10 mouse cellular contexts compared by ENCODE assay signal in the genomic region with DNA sequence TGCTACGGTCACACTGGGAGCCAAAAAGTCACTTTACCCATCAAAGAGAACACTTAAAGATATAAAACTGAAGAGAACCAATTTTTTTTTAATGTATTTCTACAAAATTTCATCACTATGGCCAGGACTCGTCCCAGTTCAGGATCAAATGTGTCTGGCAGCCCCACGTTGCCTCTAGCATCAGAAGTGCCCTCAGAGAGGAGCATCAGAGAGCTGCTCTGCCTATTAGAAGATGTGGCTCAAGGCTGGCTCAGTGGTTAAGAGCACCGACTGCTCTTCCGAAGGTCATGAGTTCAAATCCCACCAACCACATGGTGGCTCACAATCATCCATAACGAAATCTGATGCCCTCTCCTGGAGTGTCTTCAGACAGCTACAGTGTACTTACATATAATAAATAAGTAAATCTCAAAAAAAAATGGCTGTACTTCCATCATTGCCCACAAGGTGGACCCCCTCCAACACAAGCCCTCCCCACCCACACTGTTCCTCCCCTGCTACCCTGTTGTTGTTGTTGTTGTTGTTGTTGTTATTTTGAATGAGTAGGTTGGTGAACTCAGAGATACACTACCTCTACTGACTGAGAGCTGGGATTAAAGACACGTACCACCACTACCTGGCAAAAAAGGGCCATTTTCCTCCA. TPM values are rescaled to one million over a fixed set of nuclear protein-coding genes. Genes with fewer than 3 reads are reported as not detected.
A peak's percentile ranks its signal among the peaks of the same experiment; 100 is the strongest.
DNase-seq lines count a peak whose midpoint lies in the region; ATAC-seq and TF ChIP-seq lines count a peak whose summit lies in the region.
"Had no signal": no experiment of that assay in that cellular context is flagged by ENCODE, and none has a peak within 500 bp of the region (broad histone marks: within the 10 kb centered on the region; RNA-seq: fewer than 3 reads in every experiment).

No protein-coding gene starts in this region.

- peaks cover 4% of the 10 kb centered on the region for H3K27me3 ChIP-seq in CH12.LX (replicated peaks)
- H3K27me3 ChIP-seq in liver, embryonic 16.5 days (ENCODE audit: control insufficient read depth, insufficient read depth, low read depth, low read length), result no peaks in the 10 kb centered on the region
- H3K27me3 ChIP-seq: embryonic facial prominence, embryonic 15.5 days had no signal

- WGBS in liver, embryonic 16.5 days (ENCODE audit: insufficient replicate concordance), result 21% methylated on average over 7 of the region's 7 CpGs

- DNase-seq in kidney, adult 8-10 months, result peak; percentile 34 to 45
- DNase-seq in kidney, adult 11 months, result no peak
- DNase-seq in CH12.LX (ENCODE audit: extremely low read depth), result peak; percentile 72
- DNase-seq in brain, embryonic 14.5 days (ENCODE audit: low read depth), result peak; percentile 80
- DNase-seq in forelimb bud, embryonic 11.5 days (ENCODE audit: low read depth, low spot score), result peak; percentile 68
- peak; percentile 28 to 36 for DNase-seq in spleen, postnatal 36 days (ENCODE audit: low spot score in 2 of 2)
- DNase-seq in ovary, adult 18-20 months (ENCODE audit: low spot score), result no peak

- TF ChIP-seq EP300 in CH12.LX (IDR thresholded peaks at IDR 0.05; ENCODE audit: low read length), result no peak

- H3K9ac ChIP-seq in CH12.LX (ENCODE audit: insufficient read depth, low read depth), result no peak overlapping the region
- no peak overlapping the region for H3K9ac ChIP-seq in liver, embryonic 16.5 days (ENCODE audit: low read depth, low read length)

- H3K4me3 ChIP-seq in CH12.LX (replicated peaks in 1 of 3; ENCODE audit: low read depth in 2 of 3, low read length in 2 of 3, poor library complexity in 1 of 3), result peak overlapping the region in 2 of 3 experiments; percentile 22 to 69
- H3K4me3 ChIP-seq in liver, embryonic 16.5 days (ENCODE audit: low read depth, low read length), result no peak overlapping the region

- peaks cover 4 to 17% of the 10 kb centered on the region in 2 experiments; a peak in 2 of 4 replicates for H3K4me1 ChIP-seq in CH12.LX (ENCODE audit: control insufficient read depth in 1 of 2, insufficient read depth in 2 of 2)
- peaks cover 18% of the 10 kb centered on the region for H3K4me1 ChIP-seq in liver, embryonic 16.5 days (ENCODE audit: control insufficient read depth, low read depth, low read length)

- TF ChIP-seq RAD21 in CH12.LX (IDR thresholded peaks at IDR 0.05; ENCODE audit: low read depth, low read length), result peak; percentile 37

- H3K9me3 ChIP-seq in CH12.LX (replicated peaks; ENCODE audit: low read length), result no peaks in the 10 kb centered on the region
- no peaks in the 10 kb centered on the region for H3K9me3 ChIP-seq in liver, embryonic 16.5 days (replicated peaks; ENCODE audit: control insufficient read depth, low read length)
- H3K9me3 ChIP-seq: embryonic facial prominence, embryonic 15.5 days; megakaryocyte, embryonic 14.5 days had no signal

- ATAC-seq in liver, embryonic 16.5 days (ENCODE audit: low read depth), result no peak

- H3K36me3 ChIP-seq in CH12.LX (replicated peaks in 1 of 2; ENCODE audit: control insufficient read depth in 1 of 2, insufficient read depth in 1 of 2, low read length in 1 of 2), result peaks cover 0 to 10% of the 10 kb centered on the region in 2 experiments
- H3K36me3 ChIP-seq in liver, embryonic 16.5 days (ENCODE audit: control insufficient read depth, insufficient read depth), result no peaks in the 10 kb centered on the region
- H3K36me3 ChIP-seq: embryonic facial prominence, embryonic 15.5 days had no signal

- in situ Hi-C loops in CH12.LX (cut with MboI; ENCODE audit: low pct_ligation_motif_present, low pct_unique_long_range_greater_than_20kb, low sequenced_read_pairs), result no loop called here

- TF ChIP-seq CTCF in CH12.LX (conservative IDR thresholded peaks at IDR 0.05 in 1 of 2, IDR thresholded peaks at IDR 0.05 in 1 of 2; ENCODE audit: low read depth in 2 of 2, low read length in 2 of 2), result peak; percentile 43 to 77
- peak; percentile 66; the same call in 1 of the 2 replicates for TF ChIP-seq CTCF in brain, embryonic 14.5 days (IDR thresholded peaks at IDR 0.05; ENCODE audit: borderline replicate concordance, extremely low read depth, insufficient read depth, insufficient read length)

- dilution Hi-C loops in CH12.LX (cut with MboI; ENCODE audit: extremely low pct_ligation_motif_present, extremely low pct_unique_long_range_greater_than_20kb, low sequenced_read_pairs), result no loop called here

- H3K79me2 ChIP-seq in CH12.LX (replicated peaks; ENCODE audit: control insufficient read depth, extremely low read depth, insufficient read depth, poor library complexity, severe bottlenecking), result 0 out of 2 replicates have a peak, but pooled peaks cover 5% of the 10 kb centered on the region

- TF ChIP-seq POLR2A in CH12.LX (IDR thresholded peaks at IDR 0.05; ENCODE audit: low read depth, low read length), result no peak
- TF ChIP-seq POLR2A in brain, embryonic 14.5 days (IDR thresholded peaks at IDR 0.05; ENCODE audit: borderline replicate concordance, extremely low read depth, insufficient read depth, insufficient read length, poor library complexity, severe bottlenecking), result no peak

- H3K4me2 ChIP-seq in CH12.LX (ENCODE audit: insufficient read depth, low read depth, poor library complexity, severe bottlenecking), result peak overlapping the region; percentile 47; the same call in 1 of the 2 replicates
- H3K4me2 ChIP-seq in liver, embryonic 16.5 days (ENCODE audit: low read depth, low read length), result peak overlapping the region; percentile 80; the same call in 1 of the 2 replicates

- H3K27ac ChIP-seq in CH12.LX (ENCODE audit: insufficient read depth, low read depth), result no peak overlapping the region
- no peak overlapping the region; the same call in 1 of the 2 replicates for H3K27ac ChIP-seq in liver, embryonic 16.5 days (ENCODE audit: low read length)
- H3K27ac ChIP-seq: embryonic facial prominence, embryonic 15.5 days had no signal

TF ChIP-seq in CH12.LX, 34 proteins besides CTCF, POLR2A, EP300 and RAD21 (continues in another document):
- TF ChIP-seq MAX (IDR thresholded peaks at IDR 0.05; ENCODE audit: low read length) (no peak), CHD1 (IDR thresholded peaks at IDR 0.05; ENCODE audit: low read depth, low read length) (0 out of 2 replicates have a peak, but pooled peaks have one; percentile 40), MEF2A (IDR thresholded peaks at IDR 0.05; ENCODE audit: borderline replicate concordance, low read depth, low read length) (no peak), IRF4 (IDR thresholded peaks at IDR 0.05; ENCODE audit: low read depth, low read length) (no peak), GABPA (IDR thresholded peaks at IDR 0.05; ENCODE audit: insufficient replicate concordance, low read depth, low read length) (no peak), MXI1 (IDR thresholded peaks at IDR 0.05; ENCODE audit: low read depth, low read length) (peak; percentile 46; the same call in 1 of the 2 replicates), CHD2 (IDR thresholded peaks at IDR 0.05; ENCODE audit: low read length) (no peak), UBTF (IDR thresholded peaks at IDR 0.05; ENCODE audit: low read depth, low read length) (no peak), SIN3A (IDR thresholded peaks at IDR 0.05; ENCODE audit: low read length) (0 out of 2 replicates have a peak, but pooled peaks have one; percentile 44), JUN (IDR thresholded peaks at IDR 0.05; ENCODE audit: insufficient read depth, low read depth, low read length) (no peak), POLR2AphosphoS2 (IDR thresholded peaks at IDR 0.05; ENCODE audit: low read depth, low read length) (no peak), ZMIZ1 (IDR thresholded peaks at IDR 0.05; ENCODE audit: low read depth, low read length) (no peak), MYC (IDR thresholded peaks at IDR 0.05; ENCODE audit: low read depth, low read length) (0 out of 2 replicates have a peak, but pooled peaks have one; percentile 61), RCOR1 (conservative IDR thresholded peaks at IDR 0.05; ENCODE audit: low read depth, low read length) (no peak), JUND (conservative IDR thresholded peaks at IDR 0.05; ENCODE audit: low read depth, low read length) (no peak), ELF1 (IDR thresholded peaks at IDR 0.05; ENCODE audit: low read depth, low read length) (peak; percentile 45; the same call in 1 of the 2 replicates), ETS1 (conservative IDR thresholded peaks at IDR 0.05; ENCODE audit: low read depth, low read length) (no peak), HCFC1 (IDR thresholded peaks at IDR 0.05; ENCODE audit: low read depth, low read length) (no peak), TCF12 (IDR thresholded peaks at IDR 0.05; ENCODE audit: low read depth, low read length) (no peak), ZKSCAN1 (IDR thresholded peaks at IDR 0.05; ENCODE audit: borderline replicate concordance, low read depth, low read length) (no peak), NELFE (IDR thresholded peaks at IDR 0.05; ENCODE audit: low read depth, low read length) (no peak), PAX5 (IDR thresholded peaks at IDR 0.05; ENCODE audit: low read length) (no peak), E2F4 (IDR thresholded peaks at IDR 0.05; ENCODE audit: insufficient replicate concordance, low read depth, low read length) (no peak), KAT2A (IDR thresholded peaks at IDR 0.05; ENCODE audit: insufficient replicate concordance, low read length) (no peak), USF1 (IDR thresholded peaks at IDR 0.05; ENCODE audit: low read depth, low read length) (no peak), ZNF384 (IDR thresholded peaks at IDR 0.05; ENCODE audit: low read depth, low read length) (peak; percentile 87), ZC3H11A (IDR thresholded peaks at IDR 0.05; ENCODE audit: low read depth, low read length) (no peak)

RNA-seq across cellular contexts. Expression of a gene that starts 1.3 kb away (rescaled TPM):
- total RNA-seq in CH12.LX (2012; rRNA removed), result 39.2 and 50.7 TPM in 2 replicates
- 21.9 and 26.7 TPM in 2 replicates for total RNA-seq in CH12.LX (2014; rRNA removed)
- 57.8 and 60.6 TPM in 2 replicates for polyA plus RNA-seq in CH12.LX (2012; ENCODE audit: insufficient read length, low read depth)
- polyA plus RNA-seq in brain, embryonic 14.5 days (2012; rRNA removed), result 19.4 and 42.7 TPM in 2 replicates
- polyA plus RNA-seq in liver, embryonic 16.5 days (2015; fragmentation: Nextera tagmentation; extraction: Ambion mirVana), result 14.4 and 14.8 TPM in 2 replicates

RNA-seq across cellular contexts. Expression of a gene that starts 12.9 kb away (rescaled TPM):
- total RNA-seq in CH12.LX (2012; rRNA removed) (2.3 and 2.9 TPM in 2 replicates), CH12.LX (2014; rRNA removed) (0.96 and 1.1 TPM in 2 replicates)
- polyA plus RNA-seq in CH12.LX (2012; ENCODE audit: insufficient read length, low read depth), result 2.3 and 2.6 TPM in 2 replicates
- 42.0 and 47.0 TPM in 2 replicates for polyA plus RNA-seq in brain, embryonic 14.5 days (2012; rRNA removed)
- polyA plus RNA-seq in liver, embryonic 16.5 days (2015; fragmentation: Nextera tagmentation; extraction: Ambion mirVana), result 2.3 and 2.4 TPM in 2 replicates

RNA-seq across cellular contexts. Expression of a gene that starts 53.9 kb away (rescaled TPM):
- total RNA-seq in CH12.LX (2012; rRNA removed) (142 and 168 TPM in 2 replicates), CH12.LX (2014; rRNA removed) (204 and 207 TPM in 2 replicates)
- polyA plus RNA-seq in CH12.LX (2012; ENCODE audit: insufficient read length, low read depth), result 393 and 396 TPM in 2 replicates
- polyA plus RNA-seq in brain, embryonic 14.5 days (2012; rRNA removed), result 313 and 402 TPM in 2 replicates
- 54.0 and 58.0 TPM in 2 replicates for polyA plus RNA-seq in liver, embryonic 16.5 days (2015; fragmentation: Nextera tagmentation; extraction: Ambion mirVana)

Comparison
In these comparisons a context has a peak if more than half of its experiments do, and no peak if none do; other contexts are left out.
1. DNase-seq: peak in kidney, adult 8-10 months (2 of 2), CH12.LX (single experiment), brain, embryonic 14.5 days (single experiment), forelimb bud, embryonic 11.5 days (single experiment) and spleen, postnatal 36 days (2 of 2); none in kidney, adult 11 months (single experiment) and ovary, adult 18-20 months (single experiment).
2. RNA of a gene that starts 12.9 kb away (polyA plus RNA-seq): 42.0 to 47.0 TPM in brain, embryonic 14.5 days; 2.3 to 2.6 TPM in CH12.LX and 2.3 to 2.4 TPM in liver, embryonic 16.5 days; every median in the first group is over 10 times any median in the second.